Mouse (Mus musculus): ENCODE measurements at regions not wholly inside any gene's neighbourhood (a gene's known extent, or its start where the extent isn't known, plus 50 kb on each side); places are given as distances from the start of the nearest gene placed in this dataset.
"Not testable (repeated sequence)": the region's sequence is repeated elsewhere in the genome, so short reads cannot be mapped to it uniquely, and the experiment has no call there.

GRCm38 (mm10) chr14:59075845-59076745 is 66.6 kb downstream of the 1700129C05Rik start:
- ATAC-seq (replicated peaks; ENCODE audit: low read depth, poor library complexity, severe bottlenecking) = no peak

- ATAC-seq (replicated peaks; ENCODE audit: low read depth, poor library complexity, severe bottlenecking) = no peak
These were observed 70.2 kb downstream of the 1700129C05Rik start for GRCm38 (mm10) chr14:59072323-59073039.

- no peak for ATAC-seq (replicated peaks; ENCODE audit: low read depth, poor library complexity, severe bottlenecking)
These were observed 72.6 kb downstream of the 1700129C05Rik start for GRCm38 (mm10) chr14:59070056-59070455.

GRCm38 (mm10) chr14:59066456-59067220 is 76.1 kb downstream of the 1700129C05Rik start:
- no peak for ATAC-seq (replicated peaks; ENCODE audit: low read depth, poor library complexity, severe bottlenecking)

- no peak for ATAC-seq (replicated peaks; ENCODE audit: low read depth, poor library complexity, severe bottlenecking)
These were observed 79.5 kb downstream of the 1700129C05Rik start for GRCm38 (mm10) chr14:59063221-59063620.

GRCm38 (mm10) chr14:59056832-59057231 is 85.9 kb downstream of the 1700129C05Rik start:
- ATAC-seq (replicated peaks; ENCODE audit: low read depth, poor library complexity, severe bottlenecking) = no peak

GRCm38 (mm10) chr14:59055283-59055682 is 87.4 kb downstream of the 1700129C05Rik start:
- ATAC-seq (replicated peaks; ENCODE audit: low read depth, poor library complexity, severe bottlenecking) = no peak

GRCm38 (mm10) chr14:59052421-59052820 is 90.3 kb downstream of the 1700129C05Rik start:
- ATAC-seq (replicated peaks; ENCODE audit: low read depth, poor library complexity, severe bottlenecking) = no peak

GRCm38 (mm10) chr14:59051478-59051879 is 91.2 kb downstream of the 1700129C05Rik start:
- no peak for ATAC-seq (replicated peaks; ENCODE audit: low read depth, poor library complexity, severe bottlenecking)

GRCm38 (mm10) chr14:59045687-59046086 is 97.0 kb downstream of the 1700129C05Rik start:
- no peak for ATAC-seq (replicated peaks; ENCODE audit: low read depth, poor library complexity, severe bottlenecking)

- no peak for ATAC-seq (replicated peaks; ENCODE audit: low read depth, poor library complexity, severe bottlenecking)
These were observed 97.5 kb downstream of the 1700129C05Rik start for GRCm38 (mm10) chr14:59045235-59045634.

GRCm38 (mm10) chr14:59042152-59042551 is 100.5 kb downstream of the 1700129C05Rik start:
- no peak for ATAC-seq (replicated peaks; ENCODE audit: low read depth, poor library complexity, severe bottlenecking)

GRCm38 (mm10) chr14:59025757-59026156 is 116.9 kb downstream of the 1700129C05Rik start:
- ATAC-seq (replicated peaks; ENCODE audit: low read depth, poor library complexity, severe bottlenecking) = not testable (repeated sequence)

- no peak for ATAC-seq (replicated peaks; ENCODE audit: low read depth, poor library complexity, severe bottlenecking)
These were observed 133.2 kb downstream of the 1700129C05Rik start for GRCm38 (mm10) chr14:59009534-59009933.

GRCm38 (mm10) chr14:58999106-58999778 is 143.5 kb downstream of the 1700129C05Rik start:
- ATAC-seq (replicated peaks; ENCODE audit: low read depth, poor library complexity, severe bottlenecking) = no peak

GRCm38 (mm10) chr14:58994994-58995393 is 147.7 kb downstream of the 1700129C05Rik start:
- no peak for ATAC-seq (replicated peaks; ENCODE audit: low read depth, poor library complexity, severe bottlenecking)

- ATAC-seq (replicated peaks; ENCODE audit: low read depth, poor library complexity, severe bottlenecking) = no peak
These were observed 153.0 kb downstream of the 1700129C05Rik start for GRCm38 (mm10) chr14:58989644-58990217.

GRCm38 (mm10) chr14:58987688-58988087 is 155.0 kb downstream of the 1700129C05Rik start:
- no peak for ATAC-seq (replicated peaks; ENCODE audit: low read depth, poor library complexity, severe bottlenecking)

GRCm38 (mm10) chr14:58985838-58986237 is 156.9 kb downstream of the 1700129C05Rik start:
- ATAC-seq (replicated peaks; ENCODE audit: low read depth, poor library complexity, severe bottlenecking) = no peak
